Mouse (Mus musculus): Measurements from ENCODE around the gene Endov. TPM values are rescaled to one million over a fixed set of nuclear protein-coding genes. Genes with fewer than 3 reads are reported as not detected.

Endov gene
- polyA plus RNA-seq, 2 experiments, result 4.3 to 5.1 TPM

GRCm38 (mm10) chr11:119541082-119541481 is 49.9 kb downstream of the Endov start:
- Histone ChIP-seq H3K4me1 (replicated peaks; ENCODE audit: control insufficient read depth in 2 of 2, insufficient read depth in 2 of 2, low read length in 1 of 2) (no peaks in the 10 kb centered on the region), H3K4me3 (ENCODE audit: insufficient read depth in 1 of 2, low read depth in 2 of 2, low read length in 2 of 2) (no peak overlapping the region), H3K9me3 (ENCODE audit: control insufficient read depth, low read length) (no peaks in the 10 kb centered on the region), H3K4me2 (ENCODE audit: low read depth) (no peak overlapping the region), H3K36me3 (replicated peaks; ENCODE audit: control insufficient read depth, insufficient read depth, low read depth) (no peaks in the 10 kb centered on the region), H3K27ac (no peak overlapping the region), H3K27me3 (ENCODE audit: control insufficient read depth, insufficient read depth, low read length) (peaks cover 22% of the 10 kb centered on the region), H3K9ac (replicated peaks) (no peak overlapping the region)
- no peak for TF ChIP-seq EP300 (IDR thresholded peaks at IDR 0.05; ENCODE audit: low read depth)
- no peak for TF ChIP-seq CTCF (IDR thresholded peaks at IDR 0.05; ENCODE audit: low read depth)
- 49% methylated on average over 9 of the region's 9 CpGs for WGBS (ENCODE audit: insufficient replicate concordance)
- DNase-seq (ENCODE audit: low read depth in 3 of 3, low spot score in 3 of 3), result no peak
- no peak for ATAC-seq (ENCODE audit: insufficient read depth)

- 29% methylated on average over 9 of the region's 9 CpGs for WGBS (ENCODE audit: insufficient replicate concordance)
- TF ChIP-seq EP300 (IDR thresholded peaks at IDR 0.05; ENCODE audit: low read depth) (no peak), CTCF (IDR thresholded peaks at IDR 0.05; ENCODE audit: low read depth) (0 out of 2 replicates have a peak, but pooled peaks have one; percentile 20)
- H3K9ac ChIP-seq (replicated peaks), result no peak overlapping the region
- H3K4me1 ChIP-seq (replicated peaks; ENCODE audit: control insufficient read depth in 2 of 2, insufficient read depth in 2 of 2, low read length in 1 of 2), result no peaks in the 10 kb centered on the region
- DNase-seq (ENCODE audit: low read depth in 3 of 3, low spot score in 3 of 3) (no peak), ATAC-seq (ENCODE audit: insufficient read depth) (no peak)
- H3K4me2 ChIP-seq (ENCODE audit: low read depth), result no peak overlapping the region
- no peak overlapping the region for H3K4me3 ChIP-seq (ENCODE audit: insufficient read depth in 1 of 2, low read depth in 2 of 2, low read length in 2 of 2)
- no peaks in the 10 kb centered on the region for H3K36me3 ChIP-seq (replicated peaks; ENCODE audit: control insufficient read depth, insufficient read depth, low read depth)
- H3K27me3 ChIP-seq (ENCODE audit: control insufficient read depth, insufficient read depth, low read length), result peaks cover 35% of the 10 kb centered on the region
- no peak overlapping the region for H3K27ac ChIP-seq
- H3K9me3 ChIP-seq (ENCODE audit: control insufficient read depth, low read length), result no peaks in the 10 kb centered on the region
Observed at GRCm38 (mm10) chr11:119542371-119542770, 51.2 kb downstream of the Endov start.

GRCm38 (mm10) chr11:119542886-119543285 is 51.7 kb downstream of the Endov start:
- Histone ChIP-seq H3K27me3 (ENCODE audit: control insufficient read depth, insufficient read depth, low read length) (peaks cover 40% of the 10 kb centered on the region), H3K9ac (replicated peaks) (no peak overlapping the region), H3K36me3 (replicated peaks; ENCODE audit: control insufficient read depth, insufficient read depth, low read depth) (no peaks in the 10 kb centered on the region), H3K4me2 (ENCODE audit: low read depth) (no peak overlapping the region), H3K9me3 (ENCODE audit: control insufficient read depth, low read length) (no peaks in the 10 kb centered on the region), H3K27ac (no peak overlapping the region), H3K4me1 (replicated peaks; ENCODE audit: control insufficient read depth in 2 of 2, insufficient read depth in 2 of 2, low read length in 1 of 2) (no peaks in the 10 kb centered on the region), H3K4me3 (ENCODE audit: insufficient read depth in 1 of 2, low read depth in 2 of 2, low read length in 2 of 2) (no peak overlapping the region)
- no peak for DNase-seq (ENCODE audit: low read depth in 3 of 3, low spot score in 3 of 3)
- 51% methylated on average over 5 of the region's 5 CpGs for WGBS (ENCODE audit: insufficient replicate concordance)
- no peak for TF ChIP-seq CTCF (IDR thresholded peaks at IDR 0.05; ENCODE audit: low read depth)
- no peak for TF ChIP-seq EP300 (IDR thresholded peaks at IDR 0.05; ENCODE audit: low read depth)
- ATAC-seq (ENCODE audit: insufficient read depth), result no peak

- Histone ChIP-seq H3K9ac (replicated peaks) (no peak overlapping the region), H3K4me3 (ENCODE audit: insufficient read depth in 1 of 2, low read depth in 2 of 2, low read length in 2 of 2) (no peak overlapping the region), H3K4me1 (replicated peaks; ENCODE audit: control insufficient read depth in 2 of 2, insufficient read depth in 2 of 2, low read length in 1 of 2) (no peaks in the 10 kb centered on the region), H3K27me3 (ENCODE audit: control insufficient read depth, insufficient read depth, low read length) (peaks cover 51% of the 10 kb centered on the region), H3K9me3 (ENCODE audit: control insufficient read depth, low read length) (no peaks in the 10 kb centered on the region), H3K4me2 (ENCODE audit: low read depth) (no peak overlapping the region), H3K27ac (no peak overlapping the region), H3K36me3 (replicated peaks; ENCODE audit: control insufficient read depth, insufficient read depth, low read depth) (no peaks in the 10 kb centered on the region)
- DNase-seq (ENCODE audit: low read depth in 3 of 3, low spot score in 3 of 3) (no peak), ATAC-seq (ENCODE audit: insufficient read depth) (no peak)
- TF ChIP-seq CTCF (IDR thresholded peaks at IDR 0.05; ENCODE audit: low read depth), result no peak
- WGBS (ENCODE audit: insufficient replicate concordance), result 46% methylated on average over 15 of the region's 16 CpGs
Observed at GRCm38 (mm10) chr11:119543816-119544517, 52.8 kb downstream of the Endov start.

- ATAC-seq (ENCODE audit: insufficient read depth), result no peak
- Histone ChIP-seq H3K27me3 (ENCODE audit: control insufficient read depth, insufficient read depth, low read length) (peaks cover 58% of the 10 kb centered on the region), H3K27ac (no peak overlapping the region), H3K4me1 (replicated peaks; ENCODE audit: control insufficient read depth in 2 of 2, insufficient read depth in 2 of 2, low read length in 1 of 2) (no peaks in the 10 kb centered on the region), H3K4me3 (ENCODE audit: insufficient read depth in 1 of 2, low read depth in 2 of 2, low read length in 2 of 2) (no peak overlapping the region), H3K9ac (replicated peaks) (no peak overlapping the region), H3K36me3 (replicated peaks; ENCODE audit: control insufficient read depth, insufficient read depth, low read depth) (no peaks in the 10 kb centered on the region), H3K9me3 (ENCODE audit: control insufficient read depth, low read length) (no peaks in the 10 kb centered on the region), H3K4me2 (ENCODE audit: low read depth) (no peak overlapping the region)
- no peak for DNase-seq (ENCODE audit: low read depth in 3 of 3, low spot score in 3 of 3)
- TF ChIP-seq CTCF (IDR thresholded peaks at IDR 0.05; ENCODE audit: low read depth) (no peak), EP300 (IDR thresholded peaks at IDR 0.05; ENCODE audit: low read depth) (no peak)
- 68% methylated on average over 15 of the region's 15 CpGs for WGBS (ENCODE audit: insufficient replicate concordance)
Observed at GRCm38 (mm10) chr11:119544518-119545105, 53.5 kb downstream of the Endov start.

Data from liver, embryonic 14.5 days (tissue).